Mouse (Mus musculus) testis, postnatal 14 days (tissue): ENCODE measurements around the gene Clip2.

Source experiments
- DNase-seq: peaks from one replicate; pipeline ENCODE4 v3.0.0; 2021; ENCODE audit warnings: low spot score

Clip2 gene

DNA sequence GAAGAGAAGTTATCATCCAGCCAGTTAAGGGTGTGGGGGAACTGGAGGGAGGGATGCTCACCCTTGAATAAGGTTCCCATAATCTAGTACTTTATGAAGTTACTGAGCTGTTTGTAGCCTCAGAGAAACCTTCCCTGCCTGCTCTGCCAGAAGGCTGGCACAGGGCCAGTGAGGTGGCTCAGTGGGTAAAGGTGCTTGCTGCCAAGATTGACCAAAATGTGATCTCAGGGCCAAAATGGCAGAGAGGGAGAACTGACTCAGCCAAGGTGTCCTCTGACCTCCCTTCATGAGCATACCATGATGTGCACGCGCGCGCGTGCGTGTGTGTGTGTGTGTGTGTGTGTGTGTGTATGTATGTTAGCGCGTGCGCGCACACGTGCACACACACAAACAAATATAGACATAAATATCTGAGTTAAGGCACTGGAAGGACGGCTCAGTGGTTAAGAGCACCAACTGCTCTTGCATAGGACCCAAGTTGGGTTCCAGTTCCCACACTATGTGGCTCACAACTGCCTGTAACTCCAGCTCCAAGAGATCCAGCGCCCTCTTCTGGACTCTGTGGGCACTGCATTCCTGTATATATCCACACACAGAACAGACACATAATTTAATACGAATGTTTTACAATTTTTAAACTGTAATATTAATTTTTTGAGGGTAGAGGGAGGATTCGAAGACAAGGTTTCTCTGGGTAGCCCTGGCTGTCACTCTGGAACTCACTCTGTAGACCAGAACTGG, 26.1 kb downstream of the Clip2 start:
- no peak for DNase-seq

DNA sequence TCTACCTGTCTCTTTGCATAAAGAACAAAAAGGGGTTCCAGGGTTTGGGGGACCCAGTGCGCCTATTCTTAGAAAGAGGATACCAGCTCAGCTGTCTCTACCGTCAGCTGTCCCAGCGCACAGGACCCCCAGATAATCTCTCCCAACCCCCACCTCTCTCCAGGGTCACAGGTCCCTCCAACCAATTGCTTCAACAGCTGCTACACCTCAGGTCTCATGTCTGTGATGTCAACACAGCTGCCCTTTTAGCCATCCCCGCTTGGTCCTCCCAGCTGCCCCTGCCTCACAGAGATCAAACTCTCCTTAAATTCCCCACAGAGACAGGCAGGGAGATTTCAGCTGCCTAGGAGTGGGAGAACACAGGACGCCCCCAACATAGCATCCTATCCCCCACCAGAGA, 28.5 kb downstream of the Clip2 start:
- DNase-seq, result no peak

DNA sequence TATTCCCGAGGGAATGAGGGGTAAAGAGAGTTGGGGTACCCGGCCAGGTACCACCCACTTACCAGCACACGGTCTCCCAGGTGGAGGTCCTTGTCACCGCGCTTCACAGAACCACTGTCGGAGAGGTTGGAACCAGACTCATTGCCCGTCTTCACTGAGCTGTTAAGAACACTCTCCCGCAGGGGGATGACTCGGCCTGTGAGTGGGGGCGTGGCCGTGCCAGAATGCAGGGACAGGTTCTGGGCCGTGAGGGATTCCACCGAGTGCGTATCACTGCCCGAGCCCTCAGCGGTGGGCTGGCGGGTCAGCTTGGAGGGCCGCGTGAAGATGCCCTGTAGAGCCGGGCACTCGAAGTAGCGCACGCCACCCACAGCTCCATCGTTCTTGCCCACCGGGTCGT, 29.7 kb downstream of the Clip2 start:
- no peak for DNase-seq

DNA sequence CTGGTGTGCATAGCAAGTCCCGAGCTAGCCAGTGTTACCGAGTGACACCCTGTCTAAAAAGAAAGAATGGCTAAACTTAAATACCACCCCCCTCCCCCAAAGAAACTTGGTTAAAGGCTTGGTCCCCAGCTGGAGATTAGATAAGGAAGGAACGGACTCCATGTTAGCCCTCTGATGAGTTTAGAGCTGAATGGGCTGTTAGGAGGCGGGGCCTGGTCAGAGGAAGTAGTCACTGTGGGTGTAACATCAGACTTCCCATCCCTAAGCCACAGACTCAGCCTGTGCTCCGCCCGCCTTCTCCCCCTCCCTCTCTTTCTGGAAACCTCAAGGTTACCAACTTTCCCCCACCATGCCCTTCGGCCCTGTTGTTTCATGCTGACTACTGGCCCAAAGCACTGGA, 30.4 kb downstream of the Clip2 start:
- DNase-seq, result no peak

DNA sequence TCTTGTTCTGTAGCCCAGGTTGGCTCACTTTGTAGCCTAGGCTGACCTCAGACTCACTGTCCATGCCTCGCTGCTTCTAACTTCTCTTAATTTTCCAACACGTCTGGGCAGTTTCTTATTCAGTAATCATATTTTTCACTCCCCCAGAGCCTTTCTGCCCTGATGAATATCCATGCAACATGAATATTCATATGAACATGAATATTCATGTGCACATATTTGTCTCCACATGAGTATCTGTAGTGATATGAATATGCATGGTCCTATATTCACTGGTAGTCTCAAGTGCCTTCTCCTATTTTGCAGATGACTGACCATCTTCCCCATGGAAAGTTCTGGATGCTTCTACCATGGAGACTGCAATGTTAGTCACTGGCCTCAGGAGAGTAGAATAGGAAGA, 31.1 kb downstream of the Clip2 start:
- DNase-seq, result no peak

DNA sequence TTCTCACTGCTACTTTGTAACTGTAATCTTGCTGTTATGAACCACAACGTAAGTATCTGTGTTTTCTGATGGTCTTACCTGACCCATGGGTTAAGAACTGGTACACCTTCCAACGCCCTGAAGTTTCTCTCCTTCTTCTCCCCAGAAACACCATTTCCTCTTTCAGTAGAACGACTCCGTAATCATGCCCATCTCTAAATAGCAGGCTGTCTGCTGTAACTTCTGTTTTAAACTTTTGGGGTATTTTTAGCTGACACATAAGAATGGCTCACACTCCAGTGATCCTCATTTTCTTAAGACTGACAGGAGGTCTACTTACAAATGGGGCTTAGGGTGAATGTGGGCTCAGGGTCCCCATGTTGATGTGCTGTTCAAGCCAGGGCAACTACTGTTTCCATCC, 32.1 kb downstream of the Clip2 start:
- no peak for DNase-seq

DNA sequence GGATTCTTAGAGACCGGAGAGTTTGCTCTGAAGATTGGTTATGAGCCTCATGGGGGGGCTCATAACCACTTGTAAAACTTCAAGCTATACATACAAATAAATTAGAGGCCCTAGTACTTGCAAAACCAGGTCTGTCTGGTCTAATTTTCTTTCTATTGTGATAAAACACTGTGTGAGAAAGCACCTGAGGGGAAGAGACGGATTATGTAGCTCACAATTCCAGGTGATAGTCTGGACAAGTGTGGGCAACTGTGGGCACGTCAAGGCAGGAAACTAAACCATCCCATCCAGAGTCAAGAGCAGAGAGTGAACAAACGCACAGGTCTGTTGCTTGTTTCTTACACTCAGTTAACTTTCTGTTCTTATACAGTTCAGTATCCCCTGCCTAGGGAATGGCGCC, 32.8 kb downstream of the Clip2 start:
- DNase-seq, result no peak

DNA sequence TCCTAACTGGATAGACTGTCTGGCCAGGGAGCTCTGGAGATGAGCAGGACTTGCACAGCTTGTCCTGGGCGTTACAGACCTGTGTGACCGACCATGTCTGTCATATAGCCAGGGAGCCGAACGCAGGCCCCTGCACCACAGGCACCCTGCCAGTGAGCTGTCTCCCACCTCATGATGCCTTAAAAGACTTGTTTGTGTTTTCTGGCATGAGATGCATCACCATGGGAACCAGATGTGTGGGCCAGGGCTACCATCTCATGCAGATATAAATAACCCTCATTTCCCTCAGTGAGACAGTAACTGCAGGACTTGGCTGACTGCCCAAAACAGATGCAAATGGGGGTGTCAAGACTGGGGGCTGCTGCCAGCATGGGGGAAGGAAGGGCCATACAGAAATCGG, 40.1 kb downstream of the Clip2 start:
- no peak for DNase-seq

DNA sequence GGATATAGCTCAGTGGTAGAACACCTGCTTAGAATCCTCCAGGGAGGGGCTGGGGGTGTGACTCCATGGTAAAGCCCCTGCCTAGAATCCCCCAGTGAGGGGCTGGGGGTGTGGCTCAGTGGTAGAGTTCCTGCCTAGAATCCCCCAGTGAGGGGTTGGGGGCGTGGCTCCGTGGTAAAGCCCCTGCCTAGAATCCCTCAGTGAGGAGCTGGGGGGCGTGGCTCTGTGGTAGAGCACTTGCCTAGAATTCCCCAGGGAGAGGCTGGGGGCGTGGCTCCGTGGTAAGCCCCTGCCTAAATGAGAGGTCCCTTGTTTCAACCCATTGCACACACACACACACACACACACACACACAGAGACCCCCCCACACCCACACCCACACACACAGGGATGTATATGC, 42.0 kb downstream of the Clip2 start:
- DNase-seq, result no peak

DNA sequence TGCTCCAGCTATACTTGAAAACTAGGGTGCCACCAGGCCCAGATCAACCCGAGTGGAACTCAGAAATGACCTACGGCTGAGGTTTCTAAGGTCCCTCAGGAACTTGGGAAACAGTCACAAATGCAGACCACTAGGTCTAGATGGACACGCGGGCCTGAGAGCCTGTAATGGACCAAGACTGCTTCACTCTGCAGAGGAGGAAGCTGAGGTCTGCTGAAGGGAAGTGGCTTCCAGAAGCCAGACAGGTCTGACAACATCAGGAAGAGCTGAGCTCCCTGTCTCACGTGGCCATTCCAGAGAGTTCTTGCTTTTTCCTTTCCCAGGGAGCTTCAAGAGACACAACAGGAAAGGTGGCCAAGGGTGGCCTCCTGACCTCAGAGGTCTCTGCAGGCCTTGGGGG, 43.3 kb downstream of the Clip2 start:
- DNase-seq, result no peak

DNA sequence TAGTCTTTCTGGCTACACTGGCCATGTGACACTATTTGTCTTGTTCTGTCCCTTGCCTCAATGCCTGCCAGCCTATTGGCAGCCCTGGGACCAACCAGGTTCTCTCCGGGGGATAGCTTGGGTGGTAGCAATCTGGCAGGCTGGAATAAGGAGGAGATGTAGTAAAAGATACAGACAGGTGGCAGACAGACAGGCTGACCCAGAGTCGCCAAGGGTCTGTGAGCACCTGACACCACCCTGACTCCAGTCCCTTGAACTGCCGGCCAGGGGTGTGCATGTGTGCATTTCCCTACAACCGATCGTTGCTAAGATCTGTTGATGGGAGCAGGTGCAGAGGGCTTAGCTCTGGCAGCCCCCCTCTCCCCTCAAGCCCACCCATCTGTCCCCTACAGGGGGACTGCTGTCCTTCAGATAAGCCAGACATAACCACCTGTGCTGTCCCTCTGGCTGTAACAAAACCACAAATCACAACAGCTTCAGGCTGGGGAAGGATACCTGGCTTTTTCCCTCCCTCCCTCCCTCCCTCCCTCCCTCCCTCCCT, 44.3 kb downstream of the Clip2 start:
- no peak for DNase-seq

DNA sequence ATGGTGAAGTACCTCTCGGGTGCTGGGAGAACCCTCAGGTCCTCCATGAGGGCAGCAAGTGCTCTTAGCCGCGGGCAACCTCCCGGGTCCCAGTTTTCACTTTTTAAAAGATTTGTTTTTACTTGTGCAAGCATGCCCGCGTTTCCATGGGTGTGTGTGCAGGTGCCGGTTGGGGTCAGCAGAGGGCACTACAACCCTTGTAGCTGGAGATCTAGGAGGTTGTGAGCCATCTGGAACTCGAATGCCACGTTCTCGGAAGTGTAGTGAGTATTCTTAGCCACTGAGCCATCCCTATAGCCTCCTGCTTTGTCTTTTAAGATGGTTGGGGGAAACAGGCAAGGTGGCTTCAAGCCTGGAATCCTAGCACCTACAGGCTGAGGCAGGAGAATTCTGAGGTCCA, 44.9 kb downstream of the Clip2 start:
- no peak for DNase-seq

DNA sequence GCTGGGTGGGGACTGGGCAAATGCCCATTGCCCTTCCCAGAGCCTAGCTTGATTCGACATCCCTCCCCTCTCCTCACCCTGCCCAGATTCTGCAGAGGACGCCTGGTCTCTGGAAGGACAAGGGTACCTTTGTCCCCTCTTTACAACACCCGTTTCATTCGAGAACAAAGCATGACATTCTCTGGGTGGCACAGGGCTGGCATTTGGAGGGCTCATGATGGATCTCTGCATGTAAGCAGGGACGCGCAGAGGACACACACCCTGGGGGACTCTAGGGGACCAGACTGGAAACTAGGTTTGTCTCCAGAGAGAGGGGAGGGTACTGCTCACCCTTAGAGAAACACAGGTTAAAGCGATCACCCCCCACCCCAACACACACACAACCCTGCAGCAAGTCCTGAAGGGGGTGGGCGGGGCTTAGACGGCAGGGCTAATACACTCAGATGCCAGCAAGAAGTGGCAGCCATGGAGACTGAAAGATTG, 46.4 kb downstream of the Clip2 start:
- DNase-seq, result no peak

DNA sequence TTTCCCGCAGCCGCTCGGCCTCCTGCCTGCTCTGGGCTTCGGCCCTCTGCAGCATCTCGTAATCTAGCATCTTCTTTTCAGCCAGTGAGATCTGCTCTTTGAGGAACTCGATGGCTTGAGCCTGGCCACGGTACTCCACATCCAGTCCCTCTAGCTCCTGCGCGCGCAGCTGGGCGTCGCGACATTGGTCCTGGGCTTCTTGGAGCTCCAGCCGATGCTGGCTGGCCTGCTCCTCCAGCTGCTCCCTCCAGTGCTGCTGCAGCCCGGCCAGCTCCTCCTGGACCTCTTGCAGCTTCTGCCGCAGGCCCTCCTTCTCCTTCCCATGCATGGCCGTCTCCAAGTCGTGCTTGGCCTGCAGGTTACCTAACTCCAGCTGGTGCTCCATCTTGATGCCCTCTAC, 49.6 kb downstream of the Clip2 start:
- no peak for DNase-seq

DNA sequence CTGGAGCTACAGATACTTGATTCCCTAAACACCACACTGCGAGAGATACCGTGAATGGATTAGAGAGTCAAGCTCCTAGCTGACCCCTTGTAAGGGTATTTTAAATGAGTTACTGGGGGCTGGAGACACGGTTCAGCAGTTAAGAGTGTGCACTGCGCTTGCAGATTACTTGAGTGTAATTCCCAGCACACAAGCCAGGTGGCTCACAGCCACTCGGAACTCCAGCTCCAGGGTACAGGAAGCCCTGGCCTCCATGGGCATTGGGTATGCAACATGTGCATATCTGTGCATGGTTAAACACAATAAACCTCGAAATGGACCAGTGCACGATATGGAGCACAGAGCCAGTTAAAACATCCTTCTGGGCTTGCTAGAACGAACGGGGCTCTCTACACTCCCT, 50.8 kb downstream of the Clip2 start:
- DNase-seq, result no peak

DNA sequence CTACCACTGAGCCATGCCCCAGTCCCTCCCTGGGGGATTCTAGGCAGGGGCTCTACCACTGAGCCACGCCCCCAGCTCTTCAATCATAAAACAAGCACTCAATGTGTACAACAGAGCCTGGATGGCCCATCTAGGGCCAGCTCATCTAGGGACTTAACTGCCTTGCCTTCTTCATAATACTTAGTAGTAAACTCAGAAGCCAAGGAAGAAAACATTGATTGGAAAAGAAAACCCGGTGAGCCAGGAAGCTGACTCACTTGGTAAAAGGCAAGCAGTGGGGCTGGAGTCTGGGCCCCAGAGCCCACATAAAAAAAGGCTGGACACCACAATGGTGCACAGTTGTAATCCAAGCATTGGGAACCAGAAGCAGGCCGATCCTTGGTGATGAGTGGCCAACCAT, 51.6 kb downstream of the Clip2 start:
- no peak for DNase-seq

DNA sequence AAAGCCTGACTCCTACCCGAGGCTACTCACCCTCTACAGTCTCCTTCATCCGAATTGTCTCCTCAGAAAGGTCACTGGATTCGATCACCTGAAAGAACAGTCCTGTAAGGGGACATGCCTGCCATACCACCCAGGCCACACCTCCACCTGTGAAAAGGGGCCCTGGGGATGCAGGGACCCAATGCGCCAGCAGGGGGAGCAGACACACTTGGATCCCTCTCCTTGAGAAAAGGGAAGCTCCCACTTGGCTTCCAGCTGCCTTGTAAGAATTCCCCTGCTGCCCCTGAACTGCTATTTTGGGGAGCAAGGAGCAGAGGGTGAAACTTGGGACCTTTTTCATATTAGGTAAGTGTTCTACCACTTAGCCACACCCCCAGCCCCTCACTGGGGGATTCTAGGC, 52.2 kb downstream of the Clip2 start:
- DNase-seq, result peak; percentile 43

DNA sequence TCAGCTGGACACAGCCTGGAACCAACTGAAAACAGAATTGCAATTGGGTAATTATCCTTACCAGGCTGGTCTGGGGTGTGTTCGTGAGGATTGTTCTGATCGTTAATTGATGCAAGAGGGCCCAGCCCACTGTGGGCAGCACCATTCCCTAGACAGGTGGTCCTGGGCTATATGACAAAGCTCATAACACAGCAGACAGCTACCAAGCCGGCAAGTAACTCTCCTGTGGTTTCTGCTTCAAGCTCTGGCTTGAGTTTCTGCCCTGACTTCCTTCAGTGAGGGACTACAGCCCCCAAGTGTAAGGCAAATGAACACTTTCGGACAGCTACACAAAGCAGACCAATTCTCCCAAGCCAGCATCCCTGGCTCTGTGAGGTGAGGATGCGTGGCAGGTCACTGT, 55.2 kb downstream of the Clip2 start:
- DNase-seq, result no peak

DNA sequence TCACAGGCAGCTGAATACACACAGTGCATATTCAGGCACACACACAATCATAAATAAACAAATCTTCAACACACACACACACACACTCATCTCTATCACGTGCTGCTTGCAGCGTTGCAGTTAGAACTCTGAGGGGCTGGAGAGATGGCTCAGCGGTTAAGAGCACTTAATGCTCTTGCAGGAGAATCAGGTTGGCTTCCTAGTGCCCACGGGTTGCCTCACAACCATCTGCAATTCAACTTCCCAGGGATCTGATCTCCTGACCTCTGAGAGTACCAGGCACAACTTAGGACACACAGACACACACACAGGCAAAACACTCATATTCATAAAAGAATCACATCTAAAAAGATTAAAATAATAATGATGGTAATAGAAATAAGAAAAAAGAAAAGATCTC, 56.4 kb downstream of the Clip2 start:
- DNase-seq, result no peak

DNA sequence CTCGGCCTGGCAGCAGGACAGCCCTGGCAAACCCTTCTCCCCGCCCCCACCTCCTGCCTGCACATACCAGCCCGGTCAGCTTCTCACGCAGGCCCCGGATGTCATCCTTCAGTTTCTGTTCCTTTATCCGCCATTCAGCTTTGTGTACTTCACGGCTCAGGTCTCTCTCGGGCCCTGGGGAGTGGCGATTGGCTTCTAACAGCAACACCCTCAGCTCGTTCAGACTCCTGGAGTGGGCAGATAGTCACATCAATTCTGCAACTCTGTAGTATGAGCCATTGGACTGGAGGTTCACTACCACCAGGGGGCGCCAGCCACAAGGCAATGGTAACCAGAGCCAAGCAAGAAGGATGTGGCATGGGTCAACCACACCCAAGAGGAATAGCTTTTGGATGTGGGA, 58.1 kb downstream of the Clip2 start:
- peak; percentile 73 for DNase-seq

DNA sequence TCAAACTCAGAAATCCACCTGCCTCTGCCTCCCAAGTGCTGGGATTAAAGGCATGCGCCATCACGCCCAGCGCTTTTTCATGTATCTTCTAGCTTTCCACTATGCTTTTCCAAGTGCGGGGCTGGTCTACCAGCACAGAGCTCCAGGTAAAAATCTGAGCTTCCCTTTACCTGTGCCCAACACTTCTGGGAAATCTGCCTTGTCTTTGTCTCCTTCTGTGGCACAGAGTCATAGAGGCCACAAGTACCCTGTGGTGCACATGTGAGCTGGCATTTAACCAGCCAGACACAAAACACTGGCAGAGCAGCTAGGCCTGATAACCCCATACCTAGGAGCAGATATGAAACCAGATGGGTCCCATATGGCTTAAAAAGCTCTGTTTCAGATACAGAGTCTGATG, 59.3 kb downstream of the Clip2 start:
- DNase-seq, result no peak

DNA sequence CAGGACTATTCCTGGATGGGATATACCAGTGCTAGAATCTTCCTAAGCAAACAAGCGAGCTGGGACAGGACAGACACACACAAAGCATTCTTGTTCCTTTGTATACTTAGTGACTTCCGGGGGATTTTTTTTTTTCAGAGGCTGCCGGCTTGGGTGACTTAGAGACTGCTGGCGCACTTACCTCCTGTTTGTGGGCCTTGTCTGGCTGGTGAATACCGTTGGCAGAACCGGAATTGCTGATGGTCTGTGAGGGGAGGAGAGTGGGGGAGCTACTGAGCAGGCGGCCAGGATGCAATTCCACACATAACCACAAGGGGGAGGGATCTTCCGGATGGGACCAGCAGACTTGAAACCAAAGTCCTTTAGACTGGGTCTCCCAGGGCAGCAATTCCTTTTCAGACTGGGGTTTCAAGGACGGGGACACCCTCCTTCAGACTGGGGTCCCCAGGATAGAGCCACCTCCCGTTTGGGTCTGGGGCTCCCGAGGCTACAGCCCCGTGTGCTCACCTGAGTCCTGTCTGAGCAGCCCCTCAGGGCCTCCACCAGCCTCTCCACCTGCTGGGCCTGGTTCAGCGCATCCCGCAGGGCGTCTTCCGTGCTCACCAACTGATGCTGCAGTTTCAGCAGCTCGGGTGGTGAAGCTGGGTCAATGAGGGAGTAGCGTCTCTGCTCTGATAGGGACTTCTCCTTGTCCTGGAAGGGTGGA, 60.4 kb downstream of the Clip2 start:
- DNase-seq, result peak; percentile 77

DNA sequence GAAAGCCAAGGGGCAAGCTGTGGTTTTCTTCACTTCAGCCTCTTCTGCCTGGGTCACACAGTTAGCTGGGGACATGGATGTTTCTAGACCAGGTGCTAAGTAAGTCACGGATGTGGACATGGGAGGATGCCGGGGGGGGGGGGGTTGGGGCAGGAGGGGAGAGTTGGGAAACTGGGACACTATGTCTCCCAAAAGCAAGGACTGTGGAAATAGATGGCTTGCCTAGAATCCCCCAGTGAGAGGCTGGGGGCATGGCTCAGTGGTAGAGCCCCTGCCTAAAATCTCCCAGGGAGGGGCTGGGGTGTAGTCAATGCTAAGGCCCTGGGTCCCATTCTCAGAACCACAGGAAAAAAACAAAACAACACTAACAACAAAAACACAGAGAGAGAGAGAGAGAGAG, 61.0 kb downstream of the Clip2 start:
- DNase-seq, result no peak

DNA sequence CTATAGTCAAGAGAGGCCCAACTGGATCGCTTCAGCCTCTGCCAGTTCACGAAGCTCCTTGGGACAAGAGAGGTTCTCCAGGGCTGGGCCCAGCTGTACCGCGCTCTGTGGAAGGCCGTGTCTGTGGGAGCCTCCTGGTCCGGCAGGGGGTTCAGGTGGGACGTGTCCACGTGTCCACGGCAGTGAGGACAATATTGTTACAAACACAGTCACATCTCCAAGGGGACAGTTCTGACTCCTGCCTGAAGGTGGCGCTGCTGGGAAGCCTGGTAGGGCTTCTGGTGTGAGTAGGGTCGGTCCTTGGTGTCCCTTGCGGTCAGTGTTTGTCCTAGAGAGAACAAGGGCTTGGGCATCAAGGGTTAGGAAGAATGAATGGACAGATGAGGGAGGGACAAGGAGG, 61.8 kb downstream of the Clip2 start:
- no peak for DNase-seq
